Mouse (Mus musculus): ENCODE results near the gene Epm2a. TPM values are rescaled to one million over a fixed set of nuclear protein-coding genes. Genes with fewer than 3 reads are reported as not detected.
"Not testable (repeated sequence)": the region's sequence is repeated elsewhere in the genome, so short reads cannot be mapped to it uniquely, and the experiment has no call there.

Gene Epm2a
- polyA plus RNA-seq, 1 experiment, result 0.09 TPM

GRCm38 (mm10) chr10:11323202-11323898 is 19.9 kb upstream of the Epm2a start:
- no peaks in the 10 kb centered on the region for H3K9me3 ChIP-seq
- peaks cover 24% of the 10 kb centered on the region for H3K4me1 ChIP-seq
- peak overlapping the region; percentile 26 for H3K4me3 ChIP-seq (replicated peaks)
- no peaks in the 10 kb centered on the region for H3K27me3 ChIP-seq (replicated peaks)
- no peak for TF ChIP-seq FLI1 (IDR thresholded peaks at IDR 0.05; ENCODE audit: low read length)
- H3K36me3 ChIP-seq (replicated peaks; ENCODE audit: low read length), result no peaks in the 10 kb centered on the region

GRCm38 (mm10) chr10:11326526-11326925 is 16.7 kb upstream of the Epm2a start:
- Histone ChIP-seq H3K36me3 (replicated peaks; ENCODE audit: low read length) (no peaks in the 10 kb centered on the region), H3K9me3 (peaks cover 7% of the 10 kb centered on the region), H3K27me3 (replicated peaks) (no peaks in the 10 kb centered on the region), H3K4me1 (peaks cover 24% of the 10 kb centered on the region), H3K4me3 (replicated peaks) (no peak overlapping the region)
- TF ChIP-seq FLI1 (IDR thresholded peaks at IDR 0.05; ENCODE audit: low read length), result no peak
- TF ChIP-seq GATA1 (IDR thresholded peaks at IDR 0.05; ENCODE audit: borderline replicate concordance, low read length), result no peak

- no peak for TF ChIP-seq GATA1 (IDR thresholded peaks at IDR 0.05; ENCODE audit: borderline replicate concordance, low read length)
- TF ChIP-seq FLI1 (IDR thresholded peaks at IDR 0.05; ENCODE audit: low read length), result no peak
- Histone ChIP-seq H3K9me3 (no peaks in the 10 kb centered on the region), H3K4me1 (peaks cover 28% of the 10 kb centered on the region), H3K4me3 (replicated peaks) (peak overlapping the region; percentile 67), H3K36me3 (replicated peaks; ENCODE audit: low read length) (no peaks in the 10 kb centered on the region), H3K27me3 (replicated peaks) (no peaks in the 10 kb centered on the region)
Measured at GRCm38 (mm10) chr10:11344536-11345468, 1.6 kb downstream of the Epm2a start.

- H3K4me3 ChIP-seq (replicated peaks), result peak overlapping the region; percentile 53
- H3K4me1 ChIP-seq, result peaks cover 27% of the 10 kb centered on the region
- H3K27me3 ChIP-seq (replicated peaks); H3K9me3 ChIP-seq; H3K36me3 ChIP-seq (replicated peaks; ENCODE audit: low read length): not testable (repeated sequence)
Measured at GRCm38 (mm10) chr10:11350243-11350974, 7.2 kb downstream of the Epm2a start.

GRCm38 (mm10) chr10:11354609-11355008 is 11.4 kb downstream of the Epm2a start:
- Histone ChIP-seq H3K36me3 (replicated peaks; ENCODE audit: low read length) (peaks cover 3% of the 10 kb centered on the region), H3K27me3 (replicated peaks) (no peaks in the 10 kb centered on the region), H3K4me3 (replicated peaks) (no peak overlapping the region), H3K4me1 (peaks cover 17% of the 10 kb centered on the region), H3K9me3 (peaks cover 11% of the 10 kb centered on the region; the same call in 1 of the 2 replicates)
- no peak for TF ChIP-seq FLI1 (IDR thresholded peaks at IDR 0.05; ENCODE audit: low read length)
- TF ChIP-seq GATA1 (IDR thresholded peaks at IDR 0.05; ENCODE audit: borderline replicate concordance, low read length), result no peak

- Histone ChIP-seq H3K27me3 (replicated peaks) (no peaks in the 10 kb centered on the region), H3K4me1 (peaks cover 7% of the 10 kb centered on the region; the same call in 1 of the 2 replicates), H3K9me3 (peaks cover 11% of the 10 kb centered on the region; the same call in 1 of the 2 replicates), H3K4me3 (replicated peaks) (no peak overlapping the region), H3K36me3 (replicated peaks; ENCODE audit: low read length) (no peaks in the 10 kb centered on the region)
- TF ChIP-seq FLI1 (IDR thresholded peaks at IDR 0.05; ENCODE audit: low read length), result no peak
- TF ChIP-seq GATA1 (IDR thresholded peaks at IDR 0.05; ENCODE audit: borderline replicate concordance, low read length), result no peak
Measured at GRCm38 (mm10) chr10:11361985-11362692, 18.9 kb downstream of the Epm2a start.

- Histone ChIP-seq H3K4me3 (replicated peaks) (no peak overlapping the region), H3K9me3 (peaks cover 4% of the 10 kb centered on the region; the same call in 1 of the 2 replicates), H3K27me3 (replicated peaks) (no peaks in the 10 kb centered on the region), H3K4me1 (0 out of 2 replicates have a peak, but pooled peaks cover 3% of the 10 kb centered on the region), H3K36me3 (replicated peaks; ENCODE audit: low read length) (no peaks in the 10 kb centered on the region)
- TF ChIP-seq GATA1 (IDR thresholded peaks at IDR 0.05; ENCODE audit: borderline replicate concordance, low read length) (no peak), FLI1 (IDR thresholded peaks at IDR 0.05; ENCODE audit: low read length) (no peak)
Measured at GRCm38 (mm10) chr10:11362896-11363487, 19.8 kb downstream of the Epm2a start.

- no peak for TF ChIP-seq FLI1 (IDR thresholded peaks at IDR 0.05; ENCODE audit: low read length)
- Histone ChIP-seq H3K27me3 (replicated peaks) (no peaks in the 10 kb centered on the region), H3K9me3 (no peaks in the 10 kb centered on the region), H3K36me3 (replicated peaks; ENCODE audit: low read length) (no peaks in the 10 kb centered on the region), H3K4me1 (no peaks in the 10 kb centered on the region), H3K4me3 (replicated peaks) (no peak overlapping the region)
Measured at GRCm38 (mm10) chr10:11381302-11381701, 38.1 kb downstream of the Epm2a start.

GRCm38 (mm10) chr10:11410926-11411325 is 67.7 kb downstream of the Epm2a start:
- Histone ChIP-seq H3K9me3 (0 out of 2 replicates have a peak, but pooled peaks cover 3% of the 10 kb centered on the region), H3K36me3 (replicated peaks; ENCODE audit: low read length) (no peaks in the 10 kb centered on the region), H3K4me1 (no peaks in the 10 kb centered on the region), H3K4me3 (replicated peaks) (no peak overlapping the region), H3K27me3 (replicated peaks) (no peaks in the 10 kb centered on the region)
- TF ChIP-seq FLI1 (IDR thresholded peaks at IDR 0.05; ENCODE audit: low read length) (no peak), GATA1 (IDR thresholded peaks at IDR 0.05; ENCODE audit: borderline replicate concordance, low read length) (no peak)

Data from megakaryocyte, embryonic 14.5 days (primary cell).